Mouse (Mus musculus): ENCODE data around the gene Lingo2. TPM values are rescaled to one million over a fixed set of nuclear protein-coding genes. Genes with fewer than 3 reads are reported as not detected.
"Not testable (repeated sequence)": the region's sequence is repeated elsewhere in the genome, so short reads cannot be mapped to it uniquely, and the experiment has no call there.

The Lingo2 gene
- polyA plus RNA-seq, 1 experiment from 2014 or later = 2.6 TPM

DNA sequence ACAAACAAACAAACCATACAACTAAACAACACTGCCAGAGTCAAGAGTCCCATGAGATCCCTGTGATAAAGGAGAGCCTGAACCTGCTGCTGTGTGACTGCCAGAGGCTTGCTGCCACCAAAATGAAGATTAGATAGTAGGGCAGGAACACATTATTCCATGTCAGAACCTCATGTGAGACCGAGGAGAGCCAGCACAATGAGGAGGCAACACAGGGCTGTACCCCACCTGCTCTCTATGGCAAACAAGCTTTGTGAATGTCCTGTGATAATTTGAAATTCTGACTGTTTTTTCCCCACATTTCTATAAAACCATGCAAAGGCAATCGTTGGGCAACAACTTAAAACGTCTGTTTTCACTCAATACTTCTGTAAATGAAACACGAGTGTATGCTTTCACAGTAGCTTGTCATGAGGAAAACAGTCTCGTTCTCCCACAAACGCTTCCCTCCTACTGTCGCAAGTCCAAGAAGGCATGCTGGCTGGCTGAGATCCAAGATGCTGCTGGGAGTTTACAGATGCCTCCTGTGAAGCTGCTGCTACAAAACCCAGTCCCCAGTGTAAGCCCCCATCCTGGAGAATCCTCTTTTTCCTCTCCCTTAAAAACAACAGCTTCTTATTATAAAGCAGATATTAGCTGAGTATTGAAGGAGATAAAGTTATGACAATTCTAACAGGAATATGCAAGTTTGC, 765.2 kb downstream of the Lingo2 start:
- DNase-seq (ENCODE audit: low spot score) = no peak
- no peak overlapping the region for H3K4me2 ChIP-seq (ENCODE audit: low read depth, low read length)
- H3K36me3 ChIP-seq (replicated peaks; ENCODE audit: control insufficient read depth, insufficient read depth, low read depth, low read length) = no peaks in the 10 kb centered on the region
- no peaks in the 10 kb centered on the region for H3K9me3 ChIP-seq (replicated peaks; ENCODE audit: control insufficient read depth, low read length)
- H3K9ac ChIP-seq (replicated peaks; ENCODE audit: low read length) = no peak overlapping the region
- no peak overlapping the region for H3K27ac ChIP-seq (replicated peaks; ENCODE audit: low read depth, low read length)
- H3K27me3 ChIP-seq (ENCODE audit: control insufficient read depth, insufficient read depth, low read length) = no peaks in the 10 kb centered on the region
- 56% methylated on average over 7 of the region's 7 CpGs for WGBS
- H3K4me3 ChIP-seq (ENCODE audit: low read depth, low read length) = no peak overlapping the region
- ATAC-seq (replicated peaks; ENCODE audit: insufficient number of reproducible peaks, low FRiP score, low TSS enrichment, low read depth) = no peak
- H3K4me1 ChIP-seq (ENCODE audit: control insufficient read depth, insufficient read depth, low read length) = no peaks in the 10 kb centered on the region

GRCm38 (mm10) chr4:36183643-36184042, 767.9 kb downstream of the Lingo2 start:
- Histone ChIP-seq H3K36me3 (replicated peaks; ENCODE audit: control insufficient read depth, insufficient read depth, low read depth, low read length) (no peaks in the 10 kb centered on the region), H3K27me3 (ENCODE audit: control insufficient read depth, insufficient read depth, low read length) (no peaks in the 10 kb centered on the region), H3K9ac (replicated peaks; ENCODE audit: low read length) (no peak overlapping the region), H3K27ac (replicated peaks; ENCODE audit: low read depth, low read length) (no peak overlapping the region), H3K4me3 (ENCODE audit: low read depth, low read length) (no peak overlapping the region), H3K4me2 (ENCODE audit: low read depth, low read length) (no peak overlapping the region), H3K9me3 (replicated peaks; ENCODE audit: control insufficient read depth, low read length) (no peaks in the 10 kb centered on the region), H3K4me1 (ENCODE audit: control insufficient read depth, insufficient read depth, low read length) (no peaks in the 10 kb centered on the region)
- no peak for DNase-seq (ENCODE audit: low spot score)
- no peak for ATAC-seq (replicated peaks; ENCODE audit: insufficient number of reproducible peaks, low FRiP score, low TSS enrichment, low read depth)
- WGBS = 72% methylated on average over 4 of the region's 4 CpGs

DNA sequence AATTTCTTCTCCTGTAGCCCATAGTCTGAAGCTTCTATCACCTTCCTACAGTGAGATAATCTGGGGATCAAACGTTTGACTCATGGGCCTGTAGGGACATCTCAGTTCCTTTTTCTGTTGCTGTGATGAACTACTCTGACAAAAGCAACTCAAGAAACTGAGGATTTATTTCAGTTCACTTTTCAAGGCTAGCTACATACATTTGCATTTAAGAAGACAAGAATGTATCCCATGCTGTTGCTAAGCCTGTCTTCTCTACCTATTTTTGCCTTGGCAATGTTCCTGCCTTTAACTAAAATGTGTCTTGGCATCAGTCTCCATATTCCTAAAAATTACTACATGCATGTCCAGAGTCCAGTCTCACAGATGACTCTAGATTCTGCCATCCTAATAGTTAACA, 781.4 kb downstream of the Lingo2 start:
- H3K4me3 ChIP-seq (ENCODE audit: low read depth, low read length) = no peak overlapping the region
- no peak overlapping the region for H3K9ac ChIP-seq (replicated peaks; ENCODE audit: low read length)
- no peak overlapping the region for H3K27ac ChIP-seq (replicated peaks; ENCODE audit: low read depth, low read length)
- 34% methylated on average over 1 of the region's 1 CpGs for WGBS
- ATAC-seq (replicated peaks; ENCODE audit: insufficient number of reproducible peaks, low FRiP score, low TSS enrichment, low read depth) (no peak), DNase-seq (ENCODE audit: low spot score) (no peak)
- no peaks in the 10 kb centered on the region for H3K27me3 ChIP-seq (ENCODE audit: control insufficient read depth, insufficient read depth, low read length)
- H3K4me2 ChIP-seq (ENCODE audit: low read depth, low read length) = no peak overlapping the region
- H3K4me1 ChIP-seq (ENCODE audit: control insufficient read depth, insufficient read depth, low read length) = no peaks in the 10 kb centered on the region
- H3K36me3 ChIP-seq (replicated peaks; ENCODE audit: control insufficient read depth, insufficient read depth, low read depth, low read length) = no peaks in the 10 kb centered on the region
- no peaks in the 10 kb centered on the region for H3K9me3 ChIP-seq (replicated peaks; ENCODE audit: control insufficient read depth, low read length)

GRCm38 (mm10) chr4:36131341-36131740, 820.2 kb downstream of the Lingo2 start:
- no peak for ATAC-seq (replicated peaks; ENCODE audit: insufficient number of reproducible peaks, low FRiP score, low TSS enrichment, low read depth)
- no peak overlapping the region for H3K9ac ChIP-seq (replicated peaks; ENCODE audit: low read length)
- H3K4me2 ChIP-seq (ENCODE audit: low read depth, low read length) = no peak overlapping the region
- no peak overlapping the region for H3K27ac ChIP-seq (replicated peaks; ENCODE audit: low read depth, low read length)
- no peaks in the 10 kb centered on the region for H3K4me1 ChIP-seq (ENCODE audit: control insufficient read depth, insufficient read depth, low read length)
- DNase-seq (ENCODE audit: low spot score) = no peak
- no peaks in the 10 kb centered on the region for H3K27me3 ChIP-seq (ENCODE audit: control insufficient read depth, insufficient read depth, low read length)
- H3K9me3 ChIP-seq (replicated peaks; ENCODE audit: control insufficient read depth, low read length) = no peaks in the 10 kb centered on the region
- H3K36me3 ChIP-seq (replicated peaks; ENCODE audit: control insufficient read depth, insufficient read depth, low read depth, low read length) = no peaks in the 10 kb centered on the region
- H3K4me3 ChIP-seq (ENCODE audit: low read depth, low read length) = no peak overlapping the region

DNA sequence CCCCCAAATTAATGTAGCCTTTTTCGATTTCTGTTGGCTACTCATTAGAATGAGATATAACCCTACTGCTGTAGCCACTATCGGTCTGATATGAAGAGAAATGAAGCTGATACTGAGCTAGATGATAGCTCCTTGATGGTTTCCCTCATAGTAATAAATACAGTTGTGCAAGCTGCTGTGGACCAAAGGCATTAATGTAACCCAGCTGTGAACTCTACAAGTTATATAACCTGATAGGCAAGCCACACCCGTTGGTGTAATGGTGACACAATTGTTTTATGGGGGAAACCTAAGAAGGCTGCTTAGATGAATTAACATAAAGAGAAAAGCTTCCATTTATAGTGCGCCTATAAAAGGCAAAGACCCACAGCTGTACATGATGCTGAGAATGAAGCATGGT, 856.1 kb downstream of the Lingo2 start:
- Histone ChIP-seq H3K36me3 (replicated peaks; ENCODE audit: control insufficient read depth, insufficient read depth, low read depth, low read length) (no peaks in the 10 kb centered on the region), H3K4me2 (ENCODE audit: low read depth, low read length) (no peak overlapping the region), H3K27me3 (ENCODE audit: control insufficient read depth, insufficient read depth, low read length) (no peaks in the 10 kb centered on the region), H3K27ac (replicated peaks; ENCODE audit: low read depth, low read length) (no peak overlapping the region), H3K9ac (replicated peaks; ENCODE audit: low read length) (no peak overlapping the region), H3K9me3 (replicated peaks; ENCODE audit: control insufficient read depth, low read length) (no peaks in the 10 kb centered on the region), H3K4me3 (ENCODE audit: low read depth, low read length) (no peak overlapping the region), H3K4me1 (ENCODE audit: control insufficient read depth, insufficient read depth, low read length) (no peaks in the 10 kb centered on the region)
- 88% methylated on average over 4 of the region's 4 CpGs for WGBS
- DNase-seq (ENCODE audit: low spot score) (no peak), ATAC-seq (replicated peaks; ENCODE audit: insufficient number of reproducible peaks, low FRiP score, low TSS enrichment, low read depth) (no peak)

DNA sequence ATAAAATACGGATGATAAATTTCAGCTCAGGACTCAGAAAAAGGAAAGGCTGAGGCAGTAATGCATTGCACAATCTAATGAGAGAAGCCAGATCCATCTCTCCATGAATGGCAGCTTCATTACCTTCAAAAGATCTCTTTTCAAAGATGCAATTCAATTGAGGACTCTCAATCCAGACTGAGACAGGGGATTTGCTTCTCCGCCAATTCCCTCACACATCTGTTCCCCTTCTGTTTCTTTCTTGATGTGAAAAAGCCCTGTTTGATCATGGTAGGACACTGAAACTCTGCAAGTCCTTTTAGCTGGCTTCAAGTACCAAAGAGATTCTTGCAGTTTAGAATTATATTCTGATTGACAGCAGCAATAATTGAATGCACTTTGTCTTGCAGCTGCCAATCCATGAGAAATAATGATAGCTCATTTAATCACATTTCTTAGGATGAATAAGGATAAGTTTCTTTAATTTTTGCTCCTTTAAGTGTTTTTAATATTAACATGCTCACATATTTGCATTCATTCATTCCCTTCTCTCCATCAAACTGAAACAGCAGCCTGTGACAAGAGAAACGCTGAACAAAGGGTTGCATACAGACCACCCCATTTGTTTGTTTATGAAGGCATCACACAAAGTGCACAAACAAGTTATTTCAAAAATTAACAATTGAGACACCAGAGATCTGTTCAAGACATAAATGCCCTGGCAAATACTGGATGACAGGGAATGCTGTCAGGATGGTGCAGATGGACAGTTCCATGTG, 870.3 kb downstream of the Lingo2 start:
- peak; percentile 20 for DNase-seq (ENCODE audit: low spot score)
- H3K27me3 ChIP-seq (ENCODE audit: control insufficient read depth, insufficient read depth, low read length) = no peaks in the 10 kb centered on the region
- H3K4me3 ChIP-seq (ENCODE audit: low read depth, low read length) = no peak overlapping the region
- no peaks in the 10 kb centered on the region for H3K36me3 ChIP-seq (replicated peaks; ENCODE audit: control insufficient read depth, insufficient read depth, low read depth, low read length)
- no peaks in the 10 kb centered on the region for H3K9me3 ChIP-seq (replicated peaks; ENCODE audit: control insufficient read depth, low read length)
- 65% methylated on average over 3 of the region's 3 CpGs for WGBS
- H3K9ac ChIP-seq (replicated peaks; ENCODE audit: low read length) = no peak overlapping the region
- H3K27ac ChIP-seq (replicated peaks; ENCODE audit: low read depth, low read length) = no peak overlapping the region
- H3K4me2 ChIP-seq (ENCODE audit: low read depth, low read length) = no peak overlapping the region
- ATAC-seq (replicated peaks; ENCODE audit: insufficient number of reproducible peaks, low FRiP score, low TSS enrichment, low read depth) = no peak
- H3K4me1 ChIP-seq (ENCODE audit: control insufficient read depth, insufficient read depth, low read length) = no peaks in the 10 kb centered on the region

DNA sequence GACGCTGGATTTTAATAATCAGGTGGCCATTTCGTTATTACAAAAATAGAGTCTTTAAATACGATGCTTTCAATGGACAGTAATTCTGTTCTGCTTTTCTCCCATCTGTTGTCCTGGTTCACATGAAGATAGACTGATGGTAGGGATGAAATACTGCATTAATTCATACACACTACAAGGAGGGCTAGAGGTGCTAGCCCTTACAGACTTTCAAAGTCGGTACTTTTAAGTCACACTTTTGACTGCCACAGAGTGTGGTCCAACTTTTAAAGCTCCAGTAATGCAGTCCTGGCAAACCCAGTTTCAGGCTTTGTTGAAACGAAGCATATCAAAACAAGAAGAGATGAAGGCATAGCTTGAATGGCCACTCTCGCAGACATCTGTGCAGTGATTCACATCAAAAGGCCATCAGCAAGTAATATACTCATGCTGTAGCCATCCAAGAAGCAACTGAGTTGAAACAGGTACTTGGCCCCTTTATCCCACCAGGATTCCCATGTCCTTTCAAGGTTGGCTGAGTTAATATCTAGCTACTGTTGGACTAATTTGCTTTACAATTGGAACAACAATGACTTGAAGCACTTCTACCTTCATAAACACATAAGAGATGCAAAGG, 872.5 kb downstream of the Lingo2 start:
- no peaks in the 10 kb centered on the region for H3K36me3 ChIP-seq (replicated peaks; ENCODE audit: control insufficient read depth, insufficient read depth, low read depth, low read length)
- H3K4me1 ChIP-seq (ENCODE audit: control insufficient read depth, insufficient read depth, low read length) = no peaks in the 10 kb centered on the region
- no peak overlapping the region for H3K4me2 ChIP-seq (ENCODE audit: low read depth, low read length)
- ATAC-seq (replicated peaks; ENCODE audit: insufficient number of reproducible peaks, low FRiP score, low TSS enrichment, low read depth) = no peak
- H3K27me3 ChIP-seq (ENCODE audit: control insufficient read depth, insufficient read depth, low read length) = no peaks in the 10 kb centered on the region
- 82% methylated on average over 6 of the region's 6 CpGs for WGBS
- no peak overlapping the region for H3K27ac ChIP-seq (replicated peaks; ENCODE audit: low read depth, low read length)
- no peak overlapping the region for H3K4me3 ChIP-seq (ENCODE audit: low read depth, low read length)
- DNase-seq (ENCODE audit: low spot score) = no peak
- no peaks in the 10 kb centered on the region for H3K9me3 ChIP-seq (replicated peaks; ENCODE audit: control insufficient read depth, low read length)
- H3K9ac ChIP-seq (replicated peaks; ENCODE audit: low read length) = no peak overlapping the region

GRCm38 (mm10) chr4:36064701-36065100, 886.8 kb downstream of the Lingo2 start:
- WGBS = 69% methylated on average over 1 of the region's 1 CpGs
- H3K27ac ChIP-seq (replicated peaks; ENCODE audit: low read depth, low read length); H3K9me3 ChIP-seq (replicated peaks; ENCODE audit: control insufficient read depth, low read length); H3K4me3 ChIP-seq (ENCODE audit: low read depth, low read length); H3K9ac ChIP-seq (replicated peaks; ENCODE audit: low read length); DNase-seq (ENCODE audit: low spot score); H3K4me1 ChIP-seq (ENCODE audit: control insufficient read depth, insufficient read depth, low read length); H3K4me2 ChIP-seq (ENCODE audit: low read depth, low read length); ATAC-seq (replicated peaks; ENCODE audit: insufficient number of reproducible peaks, low FRiP score, low TSS enrichment, low read depth); H3K27me3 ChIP-seq (ENCODE audit: control insufficient read depth, insufficient read depth, low read length); H3K36me3 ChIP-seq (replicated peaks; ENCODE audit: control insufficient read depth, insufficient read depth, low read depth, low read length): not testable (repeated sequence)
